Mouse (Mus musculus): ENCODE measurements around the gene Zfp146. TPM values are rescaled to one million over a fixed set of nuclear protein-coding genes. Genes with fewer than 3 reads are reported as not detected.
"Not testable (repeated sequence)": the region's sequence is repeated elsewhere in the genome, so short reads cannot be mapped to it uniquely, and the experiment has no call there.

Gene Zfp146
- polyA plus RNA-seq, 1 experiment from 2014 or later, result 56.4 TPM

- DNase-seq (ENCODE audit: low read depth, low spot score) (no peak), ATAC-seq (no peak)
- in situ Hi-C loops (cut with MboI; ENCODE audit: low pct_unique_long_range_greater_than_20kb), result no loop called here
- no peaks in the 10 kb centered on the region for H3K27me3 ChIP-seq
- no peak for TF ChIP-seq CTCF (IDR thresholded peaks at IDR 0.05)
- ChIA-PET POLR2A (no interaction called here), CTCF (no interaction called here)
Observed at GRCm38 (mm10) chr7:30132396-30132795, 37.2 kb downstream of the Zfp146 start.

GRCm38 (mm10) chr7:30129900-30130299 lies 39.6 kb downstream of the Zfp146 start:
- CTCF ChIA-PET, result no interaction called here
- no peak for ATAC-seq
- no peaks in the 10 kb centered on the region for H3K27me3 ChIP-seq
- TF ChIP-seq CTCF (IDR thresholded peaks at IDR 0.05), result no peak
- in situ Hi-C loops (cut with MboI; ENCODE audit: low pct_unique_long_range_greater_than_20kb), result no loop called here
- POLR2A ChIA-PET, result no interaction called here
- DNase-seq (ENCODE audit: low read depth, low spot score), result no peak

- ChIA-PET POLR2A (interaction anchor here (1.1 kb wide), 1 partner anchor 31 kb away, joined by 3 read pairs; no protein-coding TSS in a partner anchor), CTCF (no interaction called here)
- no peaks in the 10 kb centered on the region for H3K27me3 ChIP-seq
- no peak for TF ChIP-seq CTCF (IDR thresholded peaks at IDR 0.05)
- DNase-seq (ENCODE audit: low read depth, low spot score) (no peak), ATAC-seq (peak; percentile 6)
- in situ Hi-C loops (cut with MboI; ENCODE audit: low pct_unique_long_range_greater_than_20kb), result no loop called here
Observed at GRCm38 (mm10) chr7:30122188-30122530, 47.4 kb downstream of the Zfp146 start.

- peak; percentile 93 for ATAC-seq
- H3K27me3 ChIP-seq, result no peaks in the 10 kb centered on the region
- no peak for TF ChIP-seq CTCF (IDR thresholded peaks at IDR 0.05)
- in situ Hi-C loops (cut with MboI; ENCODE audit: low pct_unique_long_range_greater_than_20kb), result no loop called here
- peak; percentile 33 for DNase-seq (ENCODE audit: low read depth, low spot score)
- ChIA-PET CTCF (no interaction called here), POLR2A (interaction anchor here (0.6 to 1.1 kb wide), 2 partner anchors 26 to 30 kb away, joined by 3 read pairs; no protein-coding TSS in a partner anchor)
Observed at GRCm38 (mm10) chr7:30121308-30122187, 48.0 kb downstream of the Zfp146 start, which contains the start of gene Zfp382. Gene Zfp382, plus strand, starts transcription at chr7:30121942.

GRCm38 (mm10) chr7:30117935-30118334 lies 51.6 kb downstream of the Zfp146 start:
- CTCF ChIA-PET, result interaction anchor here (1.1 kb wide), 1 partner anchor 50 kb away, joined by 3 read pairs; no protein-coding TSS in a partner anchor
- H3K27me3 ChIP-seq; DNase-seq (ENCODE audit: low read depth, low spot score); POLR2A ChIA-PET; in situ Hi-C loops (cut with MboI; ENCODE audit: low pct_unique_long_range_greater_than_20kb); ATAC-seq: not testable (repeated sequence)

GRCm38 (mm10) chr7:30116076-30116475 lies 53.5 kb downstream of the Zfp146 start:
- no peak for DNase-seq (ENCODE audit: low read depth, low spot score)
- H3K27me3 ChIP-seq, result no peaks in the 10 kb centered on the region
- ChIA-PET POLR2A (no interaction called here), CTCF (no interaction called here)
- in situ Hi-C loops (cut with MboI; ENCODE audit: low pct_unique_long_range_greater_than_20kb), result no loop called here
- no peak for TF ChIP-seq CTCF (IDR thresholded peaks at IDR 0.05)
- no peak for ATAC-seq

Other genes starting within 250 kb of the Zfp146 start
- 12.1 TPM for gene Zfp74, start 215.7 kb downstream of the Zfp146 start, polyA plus RNA-seq (2021)
- gene Zfp568, start 185.8 kb downstream of the Zfp146 start, polyA plus RNA-seq (2021), result 12.0 TPM
- gene Zfp14, start 118.4 kb downstream of the Zfp146 start, polyA plus RNA-seq (2021), result 3.4 TPM
- 13.7 TPM for gene Zfp82, start 96.8 kb downstream of the Zfp146 start, polyA plus RNA-seq (2021)
- 1.1 TPM for gene Gm26920, start 79.3 kb downstream of the Zfp146 start, polyA plus RNA-seq (2021)
- gene Zfp566, start 79.2 kb downstream of the Zfp146 start, polyA plus RNA-seq (2021), result 5.3 TPM
- gene Zfp260, start 75.0 kb downstream of the Zfp146 start, polyA plus RNA-seq (2021), result 55.7 TPM
- 8.7 TPM for gene Zfp382, start 47.8 kb downstream of the Zfp146 start, polyA plus RNA-seq (2021)
- 0.89 TPM for gene Cox7a1, start 14.4 kb upstream of the Zfp146 start, polyA plus RNA-seq (2021)
- gene Capns1, start 29.1 kb upstream of the Zfp146 start, polyA plus RNA-seq (2021), result 456 TPM
- gene Polr2i, start 62.2 kb upstream of the Zfp146 start, polyA plus RNA-seq (2021), result 79.3 TPM
- 87.4 TPM for gene Tbcb, start 62.5 kb upstream of the Zfp146 start, polyA plus RNA-seq (2021)
- gene Ovol3, start 66.0 kb upstream of the Zfp146 start, polyA plus RNA-seq (2021), result not detected
- 0.14 TPM for gene Thap8, start 110.3 kb upstream of the Zfp146 start, polyA plus RNA-seq (2021)
- 9.7 TPM for gene Wdr62, start 110.7 kb upstream of the Zfp146 start, polyA plus RNA-seq (2021)
- 78.3 TPM for gene Clip3, start 122.0 kb upstream of the Zfp146 start, polyA plus RNA-seq (2021)
- 35.2 TPM for gene Alkbh6, start 139.0 kb upstream of the Zfp146 start, polyA plus RNA-seq (2021)
- gene Syne4, start 145.1 kb upstream of the Zfp146 start, polyA plus RNA-seq (2021), result 2.6 TPM
- gene E130208F15Rik, start 152.0 kb upstream of the Zfp146 start, polyA plus RNA-seq (2021), result 3.3 TPM
- 6.4 TPM for gene Sdhaf1, start 154.1 kb upstream of the Zfp146 start, polyA plus RNA-seq (2021)
- gene Lrfn3, start 193.0 kb upstream of the Zfp146 start, polyA plus RNA-seq (2021), result 21.9 TPM
- gene Tyrobp, start 244.0 kb upstream of the Zfp146 start, polyA plus RNA-seq (2021), result not detected